Mouse (Mus musculus) olfactory bulb, adult 2 months (tissue): ENCODE data around the gene Ntan1.

Source experiments
- CTCF ChIP-seq: fragments of 200-500 bp; IDR thresholded peaks from 2 replicates; pipeline ENCODE4 v1.5.1; 2012; ENCODE audit warnings: low read depth, mild to moderate bottlenecking, low read length, moderate library complexity; ENCODE audit not compliant: insufficient read depth
- POLR2A ChIP-seq: fragments of 200-500 bp; IDR thresholded peaks from 2 replicates; pipeline ENCODE4 v1.6.1; 2012; ENCODE audit warnings: mild to moderate bottlenecking, low read depth, low read length, moderate library complexity; ENCODE audit not compliant: insufficient read depth

GRCm38 (mm10) chr16:13853886-13854285 is 35.2 kb downstream of the Ntan1 start:
- TF ChIP-seq POLR2A, result no peak
- TF ChIP-seq CTCF, result no peak
